Comparison of ENCODE assay signal across 10 mouse cellular contexts in the genomic region with DNA sequence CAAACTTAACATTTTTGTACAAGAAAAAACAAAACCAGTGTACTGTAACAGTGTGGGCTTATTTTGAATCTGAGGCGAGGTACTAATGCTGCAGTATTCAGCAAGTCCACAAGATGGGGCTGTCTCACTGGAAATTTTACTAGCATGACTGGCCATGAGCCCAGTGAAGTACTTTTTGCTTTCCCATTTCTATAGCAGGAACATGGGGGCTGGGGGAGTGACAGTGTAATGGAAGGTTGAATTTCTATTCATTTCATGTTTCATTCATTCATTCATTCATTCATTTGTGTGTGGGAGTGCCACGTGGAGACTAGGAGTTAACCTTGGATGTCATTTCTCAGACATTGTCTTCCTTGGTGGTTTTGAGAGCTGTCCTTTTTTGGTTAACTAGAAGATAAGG. TPM values are rescaled to one million over a fixed set of nuclear protein-coding genes. Genes with fewer than 3 reads are reported as not detected.
DNase-seq lines count a peak whose midpoint lies in the region; ATAC-seq and TF ChIP-seq lines count a peak whose summit lies in the region.
"Had no signal": no experiment of that assay in that cellular context is flagged by ENCODE, and none has a peak within 500 bp of the region (broad histone marks: within the 10 kb centered on the region; RNA-seq: fewer than 3 reads in every experiment).

No protein-coding gene starts in this region.

- no peak overlapping the region for H3K9ac ChIP-seq in midbrain, embryonic 14.5 days (replicated peaks; ENCODE audit: low read length)
- H3K9ac ChIP-seq: embryonic facial prominence, embryonic 15.5 days had no signal

- TF ChIP-seq POLR2A in brain, embryonic 14.5 days (IDR thresholded peaks at IDR 0.05; ENCODE audit: borderline replicate concordance, extremely low read depth, insufficient read depth, insufficient read length, poor library complexity, severe bottlenecking), result no peak

- ATAC-seq in erythroblast, adult 5-6 weeks (replicated peaks; ENCODE audit: low FRiP score, poor library complexity, severe bottlenecking), result peak; percentile 75; the same call in 1 of the 2 replicates
- ATAC-seq in hematopoietic stem cell, adult 5-6 weeks (replicated peaks in 1 of 2; ENCODE audit: insufficient read depth in 1 of 2, low FRiP score in 2 of 2, low TSS enrichment in 1 of 2, low read depth in 1 of 2, poor library complexity in 2 of 2, severe bottlenecking in 2 of 2), result peak; percentile 68 to 75; a peak in 3 of 4 replicates
- ATAC-seq in midbrain, embryonic 14.5 days (ENCODE audit: low FRiP score, low TSS enrichment), result peak; percentile 27; the same call in 1 of the 2 replicates

- no peak overlapping the region for H3K27ac ChIP-seq in midbrain, embryonic 14.5 days (replicated peaks; ENCODE audit: low read depth, low read length)
- H3K27ac ChIP-seq: embryonic facial prominence, embryonic 15.5 days had no signal

- H3K4me3 ChIP-seq in midbrain, embryonic 14.5 days (replicated peaks; ENCODE audit: low read depth, low read length), result no peak overlapping the region
- H3K4me3 ChIP-seq: embryonic facial prominence, embryonic 15.5 days; megakaryocyte, embryonic 14.5 days had no signal

- no peak overlapping the region for H3K4me2 ChIP-seq in midbrain, embryonic 14.5 days (ENCODE audit: low read length)
- H3K4me2 ChIP-seq: embryonic facial prominence, embryonic 15.5 days had no signal

- DNase-seq in right cerebral cortex, adult 18-20 months, result peak; percentile 71
- no peak for DNase-seq in right cerebral cortex, postnatal 36 days (ENCODE audit: low spot score in 2 of 2)
- peak; percentile 79 for DNase-seq in brain, embryonic 14.5 days (ENCODE audit: low read depth)
- peak; percentile 63 to 80 for DNase-seq in layer of hippocampus, postnatal 14 days (ENCODE audit: low spot score in 2 of 2)
- DNase-seq in midbrain, embryonic 14.5 days, result peak; percentile 84
- DNase-seq in telencephalon, adult 2 months (ENCODE audit: low read depth, low spot score), result peak; percentile 45

- TF ChIP-seq CTCF in brain, embryonic 14.5 days (IDR thresholded peaks at IDR 0.05; ENCODE audit: borderline replicate concordance, extremely low read depth, insufficient read depth, insufficient read length), result peak; percentile 85

- H3K9me3 ChIP-seq in midbrain, embryonic 14.5 days (ENCODE audit: control insufficient read depth, low read length), result no peaks in the 10 kb centered on the region
- H3K9me3 ChIP-seq: embryonic facial prominence, embryonic 15.5 days; megakaryocyte, embryonic 14.5 days had no signal

- 20% methylated on average over 2 of the region's 2 CpGs for WGBS in midbrain, embryonic 14.5 days

- no peaks in the 10 kb centered on the region for H3K4me1 ChIP-seq in midbrain, embryonic 14.5 days (ENCODE audit: control insufficient read depth, insufficient read depth, low read length)
- H3K4me1 ChIP-seq: embryonic facial prominence, embryonic 15.5 days had no signal

- H3K36me3 ChIP-seq in midbrain, embryonic 14.5 days (ENCODE audit: control insufficient read depth, insufficient read depth, low read length), result peaks cover 59% of the 10 kb centered on the region

- no peaks in the 10 kb centered on the region for H3K27me3 ChIP-seq in midbrain, embryonic 14.5 days (ENCODE audit: control insufficient read depth, insufficient read depth, low read length)
- H3K27me3 ChIP-seq: embryonic facial prominence, embryonic 15.5 days; megakaryocyte, embryonic 14.5 days had no signal

RNA-seq across cellular contexts. Expression of gene Kidins220, which starts 52.7 kb away (rescaled TPM):
- polyA plus RNA-seq in brain, embryonic 14.5 days (2012; rRNA removed), result 205 and 265 TPM in 2 replicates
- 11.5 and 19.0 TPM in 2 replicates for total RNA-seq in erythroblast, adult 5-6 weeks (2015; ENCODE audit: low replicate concordance)
- 16.4 and 19.4 TPM in 2 replicates for total RNA-seq in erythroblast, adult 5-6 weeks (2017; ENCODE audit: low replicate concordance)
- total RNA-seq in hematopoietic stem cell, adult 5-6 weeks (2017), result 72.7 and 108 TPM in 2 replicates
- total RNA-seq in layer of hippocampus, postnatal 14 days (2021), result 100 to 1,000 TPM; 322 to 335 TPM
- polyA plus RNA-seq in midbrain, embryonic 14.5 days (2014; fragmentation: Nextera tagmentation; extraction: Ambion mirVana), result 188 and 219 TPM in 2 replicates

Comparison
In these comparisons a context has a peak if more than half of its experiments do, and no peak if none do; other contexts are left out.
1. DNase-seq: peak in right cerebral cortex, adult 18-20 months (single experiment), brain, embryonic 14.5 days (single experiment), layer of hippocampus, postnatal 14 days (2 of 2), midbrain, embryonic 14.5 days (single experiment) and telencephalon, adult 2 months (single experiment); none in right cerebral cortex, postnatal 36 days (0 of 2).
2. Peak in every context shown above with its lines, with median percentiles within 50 percentile points of each other: ATAC-seq.